Comparison of ENCODE assay signal across 16 mouse cellular contexts in the genomic region with DNA sequence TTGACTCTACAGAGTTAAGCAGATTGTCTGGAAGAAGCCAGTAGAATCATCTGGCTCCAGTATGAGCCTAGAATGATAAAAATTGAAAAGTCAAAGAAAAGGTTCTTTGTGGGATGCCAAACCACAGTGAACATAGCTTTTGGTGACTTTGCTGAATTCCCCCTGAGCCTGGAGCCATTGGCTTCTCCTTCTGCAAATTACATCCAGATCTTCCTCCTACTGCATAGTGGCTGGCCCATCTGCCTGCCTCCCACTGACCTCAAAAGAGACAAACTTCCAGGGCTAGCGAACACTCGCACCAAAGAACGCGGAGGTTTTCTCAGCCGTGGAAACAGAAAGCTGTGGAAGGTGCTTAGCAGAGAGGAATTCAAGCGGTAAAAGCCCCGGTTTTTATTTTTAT. TPM values are rescaled to one million over a fixed set of nuclear protein-coding genes. Genes with fewer than 3 reads are reported as not detected.
DNase-seq lines count a peak whose midpoint lies in the region; ATAC-seq lines count a peak whose summit lies in the region.
"Had no signal": no experiment of that assay in that cellular context is flagged by ENCODE, and none has a peak within 500 bp of the region (broad histone marks: within the 10 kb centered on the region; RNA-seq: fewer than 3 reads in every experiment).

No protein-coding gene starts in this region.

- peak; percentile 86 for DNase-seq in heart, adult 11 months
- no peak for DNase-seq in heart, adult 8-10 months (ENCODE audit: low spot score)
- DNase-seq in 3T3-L1 (ENCODE audit: low read depth, low spot score) = peak; percentile 49
- peak; percentile 73 for DNase-seq in brain, adult 2 months (ENCODE audit: low read depth, low spot score)
- DNase-seq in adrenal gland, adult 2 months = no peak
- DNase-seq: cerebellum, adult 9-11 months; heart, postnatal 10 days; kidney, postnatal 4 days; left cerebral cortex, postnatal 4 days had no signal

- no peak overlapping the region for H3K4me3 ChIP-seq in limb, embryonic 13.5 days
- H3K4me3 ChIP-seq: erythroblast, embryonic 14.5 days; heart, embryonic 10.5 days; hindbrain, embryonic 12.5 days; intestine, embryonic 15.5 days; liver, embryonic 15.5 days had no signal

- H3K4me1 ChIP-seq in limb, embryonic 13.5 days = peaks cover 66% of the 10 kb centered on the region
- H3K4me1 ChIP-seq: hindbrain, embryonic 12.5 days had no signal

- no peaks in the 10 kb centered on the region for H3K9me3 ChIP-seq in limb, embryonic 13.5 days
- H3K9me3 ChIP-seq: heart, embryonic 10.5 days; hindbrain, embryonic 12.5 days; intestine, embryonic 15.5 days; liver, embryonic 15.5 days had no signal

- 56% methylated on average over 7 of the region's 7 CpGs for WGBS in limb, embryonic 13.5 days

- peak overlapping the region; percentile 11; the same call in 1 of the 2 replicates for H3K27ac ChIP-seq in limb, embryonic 13.5 days
- H3K27ac ChIP-seq: heart, embryonic 10.5 days; hindbrain, embryonic 12.5 days; intestine, embryonic 15.5 days; liver, embryonic 15.5 days had no signal

- H3K9ac ChIP-seq in limb, embryonic 13.5 days = no peak overlapping the region
- H3K9ac ChIP-seq: hindbrain, embryonic 12.5 days; intestine, embryonic 15.5 days; liver, embryonic 15.5 days had no signal

- H3K36me3 ChIP-seq in limb, embryonic 13.5 days = peaks cover 6% of the 10 kb centered on the region
- H3K36me3 ChIP-seq: hindbrain, embryonic 12.5 days; intestine, embryonic 15.5 days; liver, embryonic 15.5 days had no signal

- no peaks in the 10 kb centered on the region for H3K27me3 ChIP-seq in limb, embryonic 13.5 days
- H3K27me3 ChIP-seq: hindbrain, embryonic 12.5 days; intestine, embryonic 15.5 days; liver, embryonic 15.5 days had no signal

- no peak for ATAC-seq in limb, embryonic 13.5 days (ENCODE audit: low FRiP score, low read depth)
- ATAC-seq in inflammation-experienced regulatory T-cells, adult 6 months = no peak
- ATAC-seq: intestine, embryonic 15.5 days had no signal

- no peak overlapping the region for H3K4me2 ChIP-seq in limb, embryonic 13.5 days (replicated peaks)
- H3K4me2 ChIP-seq: hindbrain, embryonic 12.5 days; intestine, embryonic 15.5 days; liver, embryonic 15.5 days had no signal

RNA-seq across cellular contexts. Expression of gene Lhfpl2, which starts 49.4 kb away (rescaled TPM):
- total RNA-seq in heart, adult 8-10 months (2022) = 1 to 10 TPM; 1.9 to 4.1 (median 2.9) TPM
- 69.5 and 79.1 TPM in 2 replicates for polyA plus RNA-seq in limb, embryonic 13.5 days (2015; fragmentation: Nextera tagmentation; extraction: Ambion mirVana)
- 10 to 100 TPM; 27.9 to 32.2 TPM for total RNA-seq in adrenal gland, adult 2 months (2021)
- 21.5 and 26.7 TPM in 2 replicates for polyA plus RNA-seq in adrenal gland, adult 2 months (2012; rRNA removed)
- not detected for polyA plus RNA-seq in inflammation-experienced regulatory T-cells, adult 6 months (2017; shearing (Covaris generic))
- polyA plus RNA-seq: erythroblast, embryonic 14.5 days had no signal

Comparison
In these comparisons a context has a peak if more than half of its experiments do, and no peak if none do; other contexts are left out.
1. DNase-seq: peak in heart, adult 11 months (single experiment), 3T3-L1 (single experiment) and brain, adult 2 months (single experiment); none in heart, adult 8-10 months (single experiment) and adrenal gland, adult 2 months (single experiment).
2. RNA of gene Lhfpl2, which starts 49.4 kb away (polyA plus RNA-seq): 69.5 to 79.1 TPM in limb, embryonic 13.5 days and 21.5 to 26.7 TPM in adrenal gland, adult 2 months; not detected in inflammation-experienced regulatory T-cells, adult 6 months; every median in the first group is over 10 times any median in the second.